Mouse (Mus musculus) liver, embryonic 12.5 days (tissue): ENCODE measurements around the gene Prkar1a. TPM values are rescaled to one million over a fixed set of nuclear protein-coding genes. Genes with fewer than 3 reads are reported as not detected.

Source experiments
- ATAC-seq: fragments of 200-750 bp; cut with Nextera tagmentation; 2 replicates; pipeline ENCODE4 v1.8.0; 2017; ENCODE audit warnings: moderate number of reproducible peaks, mild to moderate bottlenecking, moderate library complexity
- H3K27ac ChIP-seq: fragments of 300-500 bp; sonication (generic); 2 replicates; pipeline ENCODE4 v1.5.1; 2016; ENCODE audit warnings: mild to moderate bottlenecking
- H3K27me3 ChIP-seq: fragments of 300-500 bp; sonication (generic); replicated peaks from 2 replicates; pipeline ENCODE4 v1.6.1; 2016; ENCODE audit warnings: mild to moderate bottlenecking, moderate library complexity
- H3K36me3 ChIP-seq: fragments of 300-500 bp; sonication (generic); 2 replicates; pipeline ENCODE4 v1.6.1; 2016; ENCODE audit warnings: mild to moderate bottlenecking, moderate library complexity
- H3K4me1 ChIP-seq: fragments of 300-500 bp; sonication (generic); 2 replicates; pipeline ENCODE4 v1.6.1; 2016
- H3K4me2 ChIP-seq: fragments of 300-500 bp; sonication (generic); 2 replicates; pipeline ENCODE4 v1.6.1; 2016; ENCODE audit warnings: mild to moderate bottlenecking, moderate library complexity
- H3K4me3 ChIP-seq: fragments of 300-500 bp; sonication (generic); 2 replicates; pipeline ENCODE4 v1.5.1; 2016; ENCODE audit warnings: mild to moderate bottlenecking, moderate library complexity
- H3K9ac ChIP-seq: fragments of 300-500 bp; sonication (generic); 2 replicates; pipeline ENCODE4 v1.6.1; 2016; ENCODE audit warnings: mild to moderate bottlenecking, moderate library complexity
- H3K9me3 ChIP-seq: fragments of 300-500 bp; sonication (generic); replicated peaks from 2 replicates; pipeline ENCODE4 v1.6.1; 2016; ENCODE audit warnings: mild to moderate bottlenecking, moderate library complexity
- WGBS: fragments of 180-500 bp; shearing (Covaris S2); methylation state at CpG from one replicate; pipeline ENCODE4 v1.1.7; 2016; ENCODE audit not compliant: insufficient replicate concordance; 5-methylcytosine and 5-hydroxymethylcytosine counted together
- polyA plus RNA-seq: library from polyadenylated mRNA; unstranded; fragments of >200 nt; fragmentation: Nextera tagmentation; extraction: Ambion mirVana; gene quantifications from 2 replicates; pipeline ENCODE4 v1.2.1, GENCODE M21; 2016

Prkar1a gene
- polyA plus RNA-seq, 1 experiment from 2014 or later, result 165 TPM

- Histone ChIP-seq H3K4me2 (no peak overlapping the region), H3K27ac (no peak overlapping the region)
- 77% methylated on average over 5 of the region's 5 CpGs for WGBS
Measured at GRCm38 (mm10) chr11:109717448-109717847, 68.2 kb downstream of the Prkar1a start.

GRCm38 (mm10) chr11:109717966-109718895 is 69.0 kb downstream of the Prkar1a start:
- Histone ChIP-seq H3K4me1 (peaks cover 4% of the 10 kb centered on the region; the same call in 1 of the 2 replicates), H3K4me2 (no peak overlapping the region), H3K9ac (no peak overlapping the region), H3K9me3 (no peaks in the 10 kb centered on the region), H3K27me3 (peaks cover 46% of the 10 kb centered on the region), H3K36me3 (no peaks in the 10 kb centered on the region), H3K4me3 (no peak overlapping the region), H3K27ac (no peak overlapping the region)
- 76% methylated on average over 15 of the region's 15 CpGs for WGBS
- ATAC-seq, result no peak

More at GRCm38 (mm10) chr11:109717448-109717847, 68.2 kb downstream of the Prkar1a start:
- Histone ChIP-seq H3K27me3 (peaks cover 38% of the 10 kb centered on the region), H3K36me3 (no peaks in the 10 kb centered on the region), H3K4me1 (peaks cover under 1% of the 10 kb centered on the region; the same call in 1 of the 2 replicates), H3K4me3 (no peak overlapping the region), H3K9ac (no peak overlapping the region), H3K9me3 (no peaks in the 10 kb centered on the region)
- ATAC-seq, result no peak

Other genes starting within 250 kb of the Prkar1a start
- gene 9930022D16Rik, start 235.5 kb upstream of the Prkar1a start, polyA plus RNA-seq, result not detected in 2 replicates
- 15.6 and 17.8 TPM in 2 replicates for gene Amz2, start 223.5 kb upstream of the Prkar1a start, polyA plus RNA-seq
- 2.9 and 3.7 TPM in 2 replicates for gene Arsg, start 176.0 kb upstream of the Prkar1a start, polyA plus RNA-seq
- 51.5 and 53.7 TPM in 2 replicates for gene Slc16a6, start 175.8 kb upstream of the Prkar1a start, polyA plus RNA-seq
- gene Wipi1, start 37.4 kb upstream of the Prkar1a start, polyA plus RNA-seq, result 31.7 and 33.5 TPM in 2 replicates
- 4.7 and 4.9 TPM in 2 replicates for gene Fam20a, start 72.9 kb downstream of the Prkar1a start, polyA plus RNA-seq
- gene 1700012B07Rik, start 178.6 kb downstream of the Prkar1a start, polyA plus RNA-seq, result not detected in 2 replicates